Mouse (Mus musculus): ENCODE data around the gene Dhrs3.
A peak's percentile ranks its signal among the peaks of the same experiment; 100 is the strongest.

Dhrs3 gene

GRCm38 (mm10) chr4:144898737-144899136 lies 6.1 kb downstream of the Dhrs3 start:
- no peak for DNase-seq

DNA sequence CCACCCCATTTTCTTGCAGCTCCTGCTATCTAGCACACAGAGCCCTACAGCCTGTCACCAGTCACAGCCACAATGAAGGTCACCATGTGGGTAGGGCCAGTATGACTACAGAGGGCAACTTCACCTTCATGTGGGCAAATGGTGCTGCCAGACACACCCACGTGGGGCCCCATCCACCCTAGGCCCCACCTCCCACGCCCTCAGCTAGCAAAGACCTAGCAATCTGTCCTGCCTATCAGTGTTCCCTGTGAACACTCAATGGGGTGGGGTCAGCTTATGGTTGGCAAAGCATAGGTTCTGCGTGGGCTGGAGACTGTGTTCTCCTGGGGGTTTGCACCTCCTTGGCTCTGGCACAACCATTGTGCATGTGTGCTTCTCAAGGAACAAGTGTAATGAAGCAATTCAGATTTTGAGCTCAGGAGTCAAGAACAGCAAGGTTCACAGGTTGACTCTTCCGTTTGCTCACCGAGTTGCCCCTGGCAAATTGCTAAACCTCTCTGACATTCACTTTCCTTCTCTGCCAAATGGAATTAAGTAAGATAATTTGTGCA lies 9.0 kb downstream of the Dhrs3 start:
- no peak for DNase-seq

DNA sequence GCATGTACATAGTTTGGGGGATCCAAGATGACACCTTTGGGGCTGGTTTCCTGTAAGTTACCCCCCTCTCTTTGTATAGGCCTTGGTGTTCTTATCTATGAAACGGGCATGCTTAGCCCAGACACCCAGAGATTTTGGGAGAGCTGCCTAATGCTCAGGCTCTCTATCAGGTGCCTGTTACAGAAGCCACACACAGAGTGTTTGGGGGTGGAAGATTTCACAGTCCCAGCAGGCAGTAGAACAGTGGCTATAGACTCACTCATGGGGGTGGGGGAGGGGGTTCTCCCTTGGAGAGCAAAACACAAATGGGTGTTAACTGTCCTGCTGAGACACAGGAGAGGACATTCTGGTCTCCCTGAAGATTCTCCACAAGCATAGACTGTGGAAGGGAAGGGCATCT lies 10.5 kb downstream of the Dhrs3 start:
- no peak for DNase-seq

DNA sequence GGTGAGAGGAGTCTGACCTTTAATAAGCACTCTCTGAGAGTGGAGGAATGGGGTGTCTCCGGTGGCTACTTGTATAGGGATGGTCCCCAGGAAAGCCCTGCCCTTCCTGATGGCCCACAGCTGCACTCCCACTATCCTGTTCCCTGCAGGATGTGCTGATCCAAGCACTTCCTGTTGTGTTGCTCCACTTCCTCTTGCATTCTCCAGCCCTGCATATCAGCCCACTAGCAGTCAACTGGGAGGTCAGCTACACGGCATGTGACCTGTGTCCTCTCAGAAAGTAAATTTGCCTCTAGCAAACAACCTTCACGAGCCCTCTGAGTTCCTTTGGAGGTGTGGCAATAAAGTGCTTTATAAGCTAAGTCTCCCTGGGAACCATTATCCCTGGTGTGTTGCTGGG lies 11.3 kb downstream of the Dhrs3 start:
- no peak for DNase-seq

DNA sequence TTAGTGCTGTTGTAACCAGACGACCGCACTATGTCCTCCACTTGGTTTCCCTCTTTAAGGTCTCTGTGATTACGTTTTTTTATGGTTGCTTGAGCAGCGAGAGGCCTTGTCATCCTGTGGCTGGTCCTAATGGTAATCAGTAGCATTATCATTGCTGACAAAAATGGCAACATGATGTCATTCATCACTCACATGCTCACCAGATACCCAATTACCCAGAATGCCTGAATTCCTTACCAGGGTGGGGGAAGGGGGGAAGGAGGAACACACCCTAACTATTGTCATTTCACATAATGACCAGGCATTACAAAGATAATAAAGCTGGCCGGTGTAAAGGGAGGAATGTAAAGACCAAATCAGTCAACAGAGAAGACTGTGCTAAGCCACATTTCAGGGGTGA lies 12.5 kb downstream of the Dhrs3 start:
- no peak for DNase-seq

DNA sequence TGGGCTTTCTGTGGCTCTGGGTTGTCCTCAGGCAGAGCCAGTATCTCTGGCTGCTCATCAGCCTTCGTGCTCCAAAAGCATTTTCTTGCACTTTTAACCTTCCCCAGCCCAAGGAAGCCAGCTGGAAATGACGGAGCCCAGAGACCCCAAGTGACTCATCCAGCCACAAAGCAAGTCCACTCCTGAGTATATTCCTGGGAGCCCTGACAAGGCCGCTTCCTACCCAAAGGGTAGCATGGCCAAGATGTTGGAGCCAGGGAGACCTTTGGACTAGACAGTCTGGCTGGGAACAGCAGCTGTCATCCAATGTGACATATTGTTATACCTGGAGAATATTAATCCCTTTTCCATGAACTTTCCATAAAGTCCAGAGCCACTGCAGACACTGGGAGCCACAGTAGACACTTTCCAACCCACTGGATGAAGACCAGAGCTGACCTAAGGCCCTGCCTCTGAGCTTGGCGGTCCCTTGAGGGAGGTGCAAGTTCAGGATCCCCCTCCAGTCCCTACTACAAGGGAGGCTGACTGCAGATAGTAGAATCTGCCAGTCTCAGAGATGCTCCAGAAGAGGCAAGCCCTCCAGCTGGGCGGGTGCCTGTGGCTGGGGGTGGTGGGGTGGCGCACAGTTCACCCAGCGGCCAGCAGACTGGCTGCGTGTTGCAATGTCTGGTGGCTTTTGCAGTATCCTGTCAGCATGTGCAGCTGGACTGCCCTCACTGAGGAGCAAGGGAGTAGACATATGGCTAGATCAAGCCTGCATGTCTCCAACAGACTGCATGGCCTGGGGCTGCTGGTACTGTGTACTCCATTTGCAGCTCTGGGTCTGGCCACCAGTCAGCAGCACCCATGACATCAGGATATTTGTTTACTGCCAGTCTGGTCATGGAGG lies 13.6 kb downstream of the Dhrs3 start:
- DNase-seq, result no peak

DNA sequence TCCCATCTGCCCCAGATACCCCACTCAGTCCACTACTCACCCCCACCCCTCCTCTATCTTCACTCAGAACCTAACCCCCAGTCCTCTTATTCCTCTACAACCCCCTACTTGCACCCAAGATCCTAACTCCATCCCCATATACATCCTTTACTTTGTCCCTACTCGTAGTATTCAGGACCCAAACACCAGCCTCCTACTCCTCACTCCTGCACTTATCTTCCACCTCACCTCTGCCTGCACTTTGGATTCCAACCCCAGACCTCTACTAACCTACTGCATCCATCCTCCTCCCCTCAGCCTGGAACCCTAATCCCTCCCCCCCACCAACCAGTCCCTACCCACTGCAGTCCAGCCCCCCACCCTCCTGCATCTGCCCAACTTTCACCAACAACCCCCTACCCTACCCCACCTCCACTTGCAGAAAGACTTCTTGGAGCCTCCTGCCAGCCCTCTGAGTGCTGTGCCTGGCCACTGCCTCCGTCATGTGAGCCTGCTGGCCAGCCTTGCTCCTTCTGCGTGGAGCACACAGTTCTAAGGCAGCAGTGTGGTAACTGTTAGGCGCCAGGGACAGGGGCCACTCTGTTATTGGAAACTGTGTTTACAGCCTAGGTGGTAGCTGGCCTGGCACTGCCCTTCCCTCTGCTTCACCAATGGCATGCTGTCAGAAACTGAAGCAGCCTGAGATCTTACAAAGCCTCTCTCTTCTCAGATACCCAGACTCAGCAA lies 14.5 kb downstream of the Dhrs3 start:
- DNase-seq, result no peak

- no peak for DNase-seq
Observed at GRCm38 (mm10) chr4:144908825-144909224, 16.2 kb downstream of the Dhrs3 start.

DNA sequence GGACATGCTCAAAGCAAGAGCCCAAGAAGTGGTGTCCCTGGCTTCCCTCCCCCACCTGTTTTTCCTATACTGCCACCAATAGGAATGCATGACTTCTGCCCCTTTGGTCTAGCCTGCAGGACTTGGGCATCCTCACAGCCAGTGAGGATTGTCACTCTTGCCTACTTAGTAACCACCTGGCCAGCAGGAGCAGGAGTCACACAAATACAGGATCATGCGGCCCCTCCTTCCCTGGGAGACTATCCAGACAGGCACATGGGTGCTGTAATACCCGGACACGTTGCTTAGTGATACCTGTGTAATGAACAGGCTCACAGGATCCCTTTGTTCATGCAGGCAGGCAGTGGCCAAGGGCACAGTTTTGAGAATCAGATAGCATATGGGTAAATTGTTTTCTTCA lies 17.7 kb downstream of the Dhrs3 start:
- DNase-seq, result no peak

DNA sequence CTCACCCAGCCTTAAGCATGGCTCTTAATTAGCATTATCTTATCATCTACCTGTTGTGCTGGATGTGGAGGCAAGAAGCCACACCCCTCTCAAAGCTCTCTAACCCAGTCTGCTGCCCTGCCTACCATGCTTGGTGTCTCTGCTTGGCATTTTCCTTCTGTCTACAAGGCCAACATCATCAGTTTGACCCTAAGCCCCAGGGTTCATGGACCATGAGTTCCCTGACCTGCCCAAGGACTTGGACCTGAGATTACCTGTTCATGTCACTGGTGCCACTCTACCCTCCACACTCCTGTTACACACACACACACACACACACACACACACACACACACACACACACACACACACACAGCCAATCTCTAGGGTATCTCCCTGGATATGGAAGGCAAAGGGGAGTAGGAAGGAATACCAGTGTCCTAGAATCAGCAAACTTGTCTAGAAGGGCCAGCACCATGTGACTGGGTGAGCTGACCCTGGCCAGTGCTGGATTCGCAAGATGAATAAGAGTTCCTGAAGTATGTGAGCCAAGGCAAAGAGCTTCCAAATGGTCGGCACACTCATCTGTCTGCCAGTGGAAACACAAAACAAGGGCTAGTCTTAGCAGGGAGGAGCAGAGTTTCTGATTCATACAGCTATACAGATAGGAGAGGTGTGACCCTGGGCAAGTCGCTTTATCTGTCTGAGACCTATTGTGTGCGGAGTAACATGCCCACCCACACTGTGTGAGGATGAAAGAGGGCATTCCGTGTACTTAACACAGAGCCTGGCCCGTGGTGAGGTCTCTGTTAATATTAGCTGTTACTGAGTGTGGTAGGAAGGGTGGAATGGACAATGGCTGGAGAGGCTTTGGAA lies 20.9 kb downstream of the Dhrs3 start:
- DNase-seq, result no peak

DNA sequence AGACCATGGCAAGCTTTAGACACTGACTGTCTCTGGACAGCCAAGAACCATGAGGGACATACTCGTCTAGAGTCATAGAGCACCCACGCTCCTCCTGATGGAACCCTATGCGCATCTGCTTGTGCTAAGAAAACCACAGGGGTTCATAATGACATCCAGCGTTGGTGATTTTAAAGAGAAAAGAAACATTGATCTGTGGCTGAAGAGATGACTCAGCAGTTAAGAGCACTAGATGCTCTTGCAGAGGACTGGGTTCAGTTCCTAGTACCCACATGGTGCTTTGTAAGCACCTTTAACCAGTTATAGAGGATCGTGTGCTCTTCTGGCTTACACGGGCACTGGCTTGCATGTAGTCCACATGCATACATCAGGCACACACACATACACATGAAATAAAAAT lies 23.9 kb downstream of the Dhrs3 start:
- no peak for DNase-seq

GRCm38 (mm10) chr4:144917101-144917500 lies 24.5 kb downstream of the Dhrs3 start:
- DNase-seq, result no peak

DNA sequence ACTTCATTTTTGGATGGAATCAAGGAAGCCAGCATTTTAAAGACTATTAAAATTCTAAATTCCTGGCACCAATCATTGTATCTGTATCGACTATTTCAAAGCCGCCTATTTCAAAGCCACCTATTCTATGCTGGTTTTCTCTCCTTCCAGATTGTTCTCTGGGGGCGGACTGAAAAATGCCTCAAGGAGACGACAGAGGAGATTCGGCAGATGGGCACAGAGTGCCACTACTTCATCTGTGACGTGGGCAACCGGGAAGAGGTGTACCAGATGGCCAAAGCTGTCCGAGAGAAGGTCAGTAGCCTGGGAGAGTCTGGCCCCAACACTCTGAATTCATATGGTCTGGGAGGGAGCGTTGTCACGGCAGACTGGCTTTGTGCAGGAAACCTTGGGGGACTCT lies 25.9 kb downstream of the Dhrs3 start:
- no peak for DNase-seq

DNA sequence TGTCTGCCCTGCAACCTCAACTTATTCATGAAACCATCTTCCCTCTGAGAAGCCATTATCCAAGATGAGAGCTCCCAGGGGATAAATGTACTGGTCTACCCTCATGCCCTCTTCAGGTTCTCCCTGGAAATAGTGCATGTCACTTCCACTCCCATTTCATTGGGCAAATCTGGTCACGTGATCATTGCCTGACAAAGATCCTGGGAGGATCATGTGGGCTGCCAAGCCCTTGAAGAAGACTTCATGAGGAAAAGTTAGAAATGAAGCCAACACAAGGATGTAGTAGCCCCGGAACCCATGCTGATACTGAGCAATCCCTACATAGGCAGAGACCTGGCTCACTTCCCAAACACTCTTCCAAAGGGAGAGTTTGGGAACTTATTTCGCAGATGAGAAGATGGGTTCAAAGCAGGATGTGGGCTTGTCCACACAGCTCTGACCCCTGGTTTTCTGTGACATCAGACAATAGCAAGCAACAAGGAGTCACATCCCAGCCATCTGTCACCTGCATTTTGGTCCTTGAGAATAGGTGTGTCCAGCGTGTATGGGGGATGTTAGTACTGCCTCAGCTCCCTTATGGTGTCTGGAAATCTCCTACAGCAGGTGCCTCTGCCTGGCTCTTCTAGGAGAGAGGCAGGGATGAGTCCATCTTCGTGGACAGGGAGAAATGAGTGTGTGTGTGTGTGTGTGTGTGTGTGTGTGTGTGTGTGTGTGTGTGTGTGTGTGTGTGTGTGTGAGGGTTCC lies 36.2 kb downstream of the Dhrs3 start:
- peak; percentile 10 for DNase-seq

- peak; percentile 82 for DNase-seq
Observed at GRCm38 (mm10) chr4:144929811-144930221, 37.2 kb downstream of the Dhrs3 start.

DNA sequence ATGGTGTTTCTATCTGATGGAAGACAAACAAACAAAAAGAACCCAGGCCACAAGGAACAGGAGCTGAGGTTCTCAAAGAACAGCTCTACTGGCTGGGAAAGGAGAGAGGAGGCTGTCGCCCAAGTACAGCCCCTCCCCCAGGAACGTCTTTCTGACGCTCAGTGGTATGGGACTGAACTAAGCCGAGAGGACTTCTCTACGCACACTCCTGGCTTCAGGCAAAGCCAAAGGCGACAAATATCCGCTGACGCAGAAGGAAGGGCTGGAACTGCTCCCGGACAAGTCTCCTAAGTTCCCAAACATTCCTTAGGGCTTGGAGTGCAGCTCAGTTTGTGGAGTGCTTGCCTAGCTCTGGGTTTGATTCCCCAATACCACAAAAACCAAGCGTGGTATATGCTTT lies 37.7 kb downstream of the Dhrs3 start:
- DNase-seq, result peak; percentile 28

- no peak for DNase-seq
Observed at GRCm38 (mm10) chr4:144931167-144931566, 38.5 kb downstream of the Dhrs3 start.

DNA sequence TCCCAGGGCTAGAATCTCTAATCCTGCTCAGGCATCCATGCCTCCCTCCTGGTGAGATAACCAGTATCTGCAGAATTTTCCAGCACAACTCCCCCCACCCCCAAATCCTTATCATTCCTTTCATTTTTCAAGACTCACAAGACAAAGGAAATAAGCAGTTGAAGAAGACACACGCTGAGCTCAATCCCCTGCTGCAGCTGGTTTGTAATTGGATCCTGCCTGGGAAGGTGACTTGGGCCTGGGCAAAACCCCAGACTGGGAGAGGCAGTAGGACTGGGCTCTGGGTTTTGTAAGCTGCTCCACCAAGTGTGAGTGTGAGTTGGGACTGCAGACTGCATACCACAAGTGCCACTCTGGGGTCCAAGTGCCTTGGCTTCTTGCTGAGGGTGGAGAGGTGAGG lies 41.9 kb downstream of the Dhrs3 start:
- no peak for DNase-seq

GRCm38 (mm10) chr4:144936563-144937154 lies 44.0 kb downstream of the Dhrs3 start:
- peak; percentile 10 for DNase-seq

DNA sequence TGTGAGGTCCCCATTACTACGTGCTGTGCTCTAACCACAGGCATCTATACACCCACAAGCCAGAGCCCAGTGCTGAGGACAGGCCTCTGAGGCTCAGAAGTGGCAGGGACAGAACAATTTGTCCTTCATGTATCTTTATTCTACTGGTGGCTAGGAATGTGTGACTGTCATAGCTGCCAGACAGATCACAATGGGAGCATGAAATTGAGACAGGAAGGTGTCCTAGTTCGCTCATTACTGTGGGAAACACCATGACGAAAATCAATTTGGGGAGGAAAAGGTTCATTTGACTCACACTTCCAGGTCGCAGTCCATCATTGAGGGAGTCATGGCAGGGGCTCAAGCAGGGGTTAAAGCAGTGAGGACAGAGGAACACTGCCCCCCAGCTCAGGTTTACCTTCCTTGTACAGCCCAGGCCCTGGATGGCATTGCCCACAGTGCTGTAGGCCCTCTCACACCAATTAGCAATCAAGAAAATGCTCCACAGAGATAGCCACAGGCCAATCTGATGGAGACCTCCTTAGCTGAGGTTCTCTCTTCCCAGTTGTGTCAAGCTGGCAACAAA lies 47.3 kb downstream of the Dhrs3 start:
- DNase-seq, result no peak

- DNase-seq, result no peak
Observed at GRCm38 (mm10) chr4:144940796-144941462, 48.3 kb downstream of the Dhrs3 start.
